In genomic region chr4:75041930-75042579, GRCm38 (mm10) we compare ENCODE assay signal across 23 mouse cellular contexts.
A peak's percentile ranks its signal among the peaks of the same experiment; 100 is the strongest.
DNase-seq lines count a peak whose midpoint lies in the region; ATAC-seq lines count a peak whose summit lies in the region.
"Had no signal": no experiment of that assay in that cellular context is flagged by ENCODE, and none has a peak within 500 bp of the region (broad histone marks: within the 10 kb centered on the region; RNA-seq: fewer than 3 reads in every experiment).

No protein-coding gene starts in this region.

- no peaks in the 10 kb centered on the region for H3K27me3 ChIP-seq in liver, embryonic 12.5 days (replicated peaks)
- H3K27me3 ChIP-seq in hindbrain, embryonic 11.5 days (ENCODE audit: control insufficient read depth, insufficient read depth, low read length) = no peaks in the 10 kb centered on the region
- H3K27me3 ChIP-seq: CH12.LX; embryonic facial prominence, embryonic 13.5 days; hindbrain, embryonic 15.5 days; megakaryocyte, embryonic 14.5 days; neural tube, embryonic 15.5 days had no signal

- H3K4me1 ChIP-seq in liver, embryonic 12.5 days = peaks cover 10% of the 10 kb centered on the region
- no peaks in the 10 kb centered on the region for H3K4me1 ChIP-seq in hindbrain, embryonic 11.5 days (replicated peaks; ENCODE audit: control insufficient read depth, insufficient read depth, low read length)
- H3K4me1 ChIP-seq: embryonic facial prominence, embryonic 13.5 days; hindbrain, embryonic 15.5 days; megakaryocyte, embryonic 14.5 days; neural tube, embryonic 15.5 days had no signal

- no peaks in the 10 kb centered on the region for H3K36me3 ChIP-seq in liver, embryonic 12.5 days
- no peaks in the 10 kb centered on the region for H3K36me3 ChIP-seq in hindbrain, embryonic 11.5 days (ENCODE audit: control insufficient read depth, insufficient read depth, low read length)
- H3K36me3 ChIP-seq: embryonic facial prominence, embryonic 13.5 days; hindbrain, embryonic 15.5 days; neural tube, embryonic 15.5 days had no signal

- DNase-seq in spleen, postnatal 36 days (ENCODE audit: low spot score in 2 of 2) = peak; percentile 33 to 49
- DNase-seq in spleen, postnatal 10 days (ENCODE audit: low spot score in 2 of 2) = no peak
- peak; percentile 77 for DNase-seq in c-Kit-positive CD71-positive TER-119-positive erythroid progenitor cells, embryonic 14.5 days (ENCODE audit: low spot score)
- no peak for DNase-seq in urinary bladder, postnatal 4 days (ENCODE audit: low spot score in 2 of 2)
- DNase-seq in cerebellum, adult 8-10 months = no peak
- no peak for DNase-seq in hindbrain, embryonic 11.5 days (ENCODE audit: low spot score)
- DNase-seq: adrenal gland, adult 2 months; cerebellum, adult 11-12 months; gastrocnemius, adult 2 months; heart, postnatal 36 days; kidney, postnatal 36 days; left cerebral cortex, postnatal 4 days; lung, postnatal 10 days; thymus, postnatal 25 days had no signal

- peak overlapping the region; percentile 55 for H3K4me2 ChIP-seq in liver, embryonic 12.5 days
- no peak overlapping the region for H3K4me2 ChIP-seq in hindbrain, embryonic 11.5 days (replicated peaks; ENCODE audit: low read depth, low read length)
- H3K4me2 ChIP-seq: embryonic facial prominence, embryonic 13.5 days; hindbrain, embryonic 15.5 days; neural tube, embryonic 15.5 days had no signal

- ATAC-seq in liver, embryonic 12.5 days = peak; percentile 97
- ATAC-seq in megakaryocyte-erythroid progenitor cell, adult 5-6 weeks (replicated peaks; ENCODE audit: low FRiP score, low TSS enrichment, poor library complexity, severe bottlenecking) = peak; percentile 100
- ATAC-seq in hindbrain, embryonic 11.5 days (ENCODE audit: low FRiP score) = no peak
- ATAC-seq: intestine, embryonic 16.5 days; midbrain, embryonic 16.5 days had no signal

- H3K27ac ChIP-seq in liver, embryonic 12.5 days = peak overlapping the region; percentile 69; the same call in 1 of the 2 replicates
- H3K27ac ChIP-seq in hindbrain, embryonic 11.5 days (ENCODE audit: low read depth, low read length) = no peak overlapping the region
- H3K27ac ChIP-seq: embryonic facial prominence, embryonic 13.5 days; gastrocnemius, adult 2 months; hindbrain, embryonic 15.5 days; neural tube, embryonic 15.5 days had no signal

- 10% methylated on average over 1 of the region's 1 CpGs for WGBS in liver, embryonic 12.5 days (ENCODE audit: insufficient replicate concordance)
- 72% methylated on average over 1 of the region's 1 CpGs for WGBS in hindbrain, embryonic 11.5 days

- no peak overlapping the region for H3K9ac ChIP-seq in liver, embryonic 12.5 days
- no peak overlapping the region for H3K9ac ChIP-seq in hindbrain, embryonic 11.5 days (ENCODE audit: low read depth, low read length)
- H3K9ac ChIP-seq: embryonic facial prominence, embryonic 13.5 days; hindbrain, embryonic 15.5 days; neural tube, embryonic 15.5 days had no signal

- no peaks in the 10 kb centered on the region for H3K9me3 ChIP-seq in liver, embryonic 12.5 days (replicated peaks)
- no peaks in the 10 kb centered on the region for H3K9me3 ChIP-seq in hindbrain, embryonic 11.5 days (ENCODE audit: control insufficient read depth, low read length)
- H3K9me3 ChIP-seq: embryonic facial prominence, embryonic 13.5 days; hindbrain, embryonic 15.5 days; megakaryocyte, embryonic 14.5 days; neural tube, embryonic 15.5 days had no signal

- no peak overlapping the region for H3K4me3 ChIP-seq in liver, embryonic 12.5 days
- H3K4me3 ChIP-seq in hindbrain, embryonic 11.5 days (ENCODE audit: low read depth, low read length) = no peak overlapping the region
- H3K4me3 ChIP-seq: embryonic facial prominence, embryonic 13.5 days; gastrocnemius, adult 2 months; hindbrain, embryonic 15.5 days; megakaryocyte, embryonic 14.5 days; neural tube, embryonic 15.5 days had no signal

Comparison
In these comparisons a context has a peak if more than half of its experiments do, and no peak if none do; other contexts are left out.
1. DNase-seq: peak in spleen, postnatal 36 days (2 of 2) and c-Kit-positive CD71-positive TER-119-positive erythroid progenitor cells, embryonic 14.5 days (single experiment); none in spleen, postnatal 10 days (0 of 2), urinary bladder, postnatal 4 days (0 of 2), cerebellum, adult 8-10 months (single experiment) and hindbrain, embryonic 11.5 days (single experiment).